Mouse (Mus musculus): Measurements from ENCODE around the gene Tnrc18. TPM values are rescaled to one million over a fixed set of nuclear protein-coding genes. Genes with fewer than 3 reads are reported as not detected.

The Tnrc18 gene
- polyA plus RNA-seq, 1 experiment from 2014 or later: 41.1 TPM

DNA sequence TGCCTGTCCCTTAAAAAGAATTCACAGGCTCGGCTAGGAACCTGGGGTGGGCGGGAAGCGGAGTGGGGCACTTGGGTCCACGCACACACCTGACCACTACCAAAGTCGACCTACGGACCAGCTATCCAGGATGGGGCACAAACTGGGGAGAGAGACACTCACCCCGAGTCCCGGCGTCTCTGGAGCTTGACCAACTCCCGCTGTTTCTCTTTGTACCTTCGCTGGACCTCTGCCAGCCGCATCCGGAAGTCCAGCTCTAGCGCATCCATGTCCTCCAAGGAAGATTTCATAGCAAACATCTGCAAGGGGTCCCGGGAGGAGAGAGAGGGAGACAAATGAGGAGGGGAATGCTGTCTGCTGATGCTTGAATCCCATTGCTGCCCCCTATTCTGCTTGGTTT lies 52.6 kb downstream of the Tnrc18 start:
- Histone ChIP-seq H3K4me2 (replicated peaks; ENCODE audit: low read depth, low read length) (no peak overlapping the region), H3K4me1 (ENCODE audit: control insufficient read depth, insufficient read depth, low read length) (no peaks in the 10 kb centered on the region; the same call in 1 of the 2 replicates), H3K4me3 (ENCODE audit: low read length) (no peak overlapping the region), H3K27ac (ENCODE audit: low read depth, low read length) (no peak overlapping the region), H3K9me3 (ENCODE audit: control insufficient read depth, low read length) (no peaks in the 10 kb centered on the region), H3K9ac (ENCODE audit: low read depth, low read length) (no peak overlapping the region), H3K36me3 (ENCODE audit: control insufficient read depth, insufficient read depth, low read length) (peaks cover 90% of the 10 kb centered on the region), H3K27me3 (ENCODE audit: control insufficient read depth, insufficient read depth, low read length) (no peaks in the 10 kb centered on the region)
- no peak for ATAC-seq (ENCODE audit: low FRiP score, low TSS enrichment)
- 85% methylated on average over 15 of the region's 15 CpGs for WGBS

DNA sequence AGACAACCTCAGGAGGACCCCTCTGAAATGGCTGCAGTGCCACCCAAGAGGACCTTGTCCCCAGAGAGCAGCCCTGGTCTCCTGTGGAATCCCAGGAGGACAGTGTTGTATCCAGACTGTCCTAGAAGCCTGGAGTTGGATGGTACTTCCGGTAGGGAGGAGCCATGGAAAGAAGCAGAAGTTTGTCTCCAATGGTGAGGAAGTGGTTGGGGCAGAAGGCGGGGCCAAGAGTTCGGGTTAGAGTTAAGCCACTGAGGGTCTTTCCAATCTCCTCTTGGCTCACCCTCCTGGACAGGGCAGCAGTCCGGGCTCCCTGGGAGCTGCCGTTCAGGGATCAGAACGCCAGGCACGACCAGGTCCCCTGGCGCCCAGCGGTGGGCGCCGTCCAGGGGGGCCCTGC lies 53.2 kb downstream of the Tnrc18 start:
- ATAC-seq (ENCODE audit: low FRiP score, low TSS enrichment): no peak
- Histone ChIP-seq H3K4me2 (replicated peaks; ENCODE audit: low read depth, low read length) (no peak overlapping the region), H3K9ac (ENCODE audit: low read depth, low read length) (no peak overlapping the region), H3K4me1 (ENCODE audit: control insufficient read depth, insufficient read depth, low read length) (no peaks in the 10 kb centered on the region; the same call in 1 of the 2 replicates), H3K27ac (ENCODE audit: low read depth, low read length) (no peak overlapping the region), H3K27me3 (ENCODE audit: control insufficient read depth, insufficient read depth, low read length) (no peaks in the 10 kb centered on the region), H3K9me3 (ENCODE audit: control insufficient read depth, low read length) (no peaks in the 10 kb centered on the region), H3K4me3 (ENCODE audit: low read length) (no peak overlapping the region), H3K36me3 (ENCODE audit: control insufficient read depth, insufficient read depth, low read length) (peaks cover 90% of the 10 kb centered on the region)
- 58% methylated on average over 11 of the region's 11 CpGs for WGBS

DNA sequence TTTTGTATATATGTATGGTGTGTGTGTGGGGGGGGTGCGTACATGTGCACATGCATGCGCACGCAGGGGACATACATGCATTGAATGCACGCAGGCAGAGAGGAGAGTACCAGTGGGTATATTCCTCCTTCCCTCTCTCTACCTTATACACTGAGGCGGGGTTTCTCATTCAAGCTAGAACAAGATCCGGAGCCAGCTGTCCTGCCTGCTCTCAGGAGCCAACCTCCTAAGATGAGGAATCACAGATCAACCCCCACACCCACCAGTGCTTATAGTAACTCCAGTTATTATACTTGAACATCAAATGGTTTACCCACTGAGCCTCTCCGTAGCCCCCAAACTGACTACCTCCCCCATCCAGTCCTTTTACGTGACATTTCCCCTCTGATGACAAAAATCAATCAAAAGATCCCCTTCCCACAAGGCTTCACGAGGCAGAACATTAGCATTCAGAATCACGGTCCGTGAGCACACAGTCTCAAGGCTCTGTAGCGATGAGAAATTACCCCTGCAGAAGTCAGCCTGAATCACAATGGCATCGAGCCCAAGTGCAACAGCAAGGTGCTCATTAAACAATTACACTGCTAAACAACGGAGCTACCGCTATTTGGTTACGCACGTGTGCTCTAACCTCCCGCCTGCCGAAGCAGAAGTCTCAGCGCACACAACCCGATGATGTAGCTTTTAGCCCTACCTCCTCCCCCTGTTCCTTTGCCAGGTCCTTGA lies 55.2 kb downstream of the Tnrc18 start:
- H3K27ac ChIP-seq (ENCODE audit: low read depth, low read length): no peak overlapping the region
- H3K4me3 ChIP-seq (ENCODE audit: low read length): no peak overlapping the region
- no peak for ATAC-seq (ENCODE audit: low FRiP score, low TSS enrichment)
- 89% methylated on average over 21 of the region's 21 CpGs for WGBS
- no peaks in the 10 kb centered on the region for H3K9me3 ChIP-seq (ENCODE audit: control insufficient read depth, low read length)
- no peaks in the 10 kb centered on the region for H3K4me1 ChIP-seq (ENCODE audit: control insufficient read depth, insufficient read depth, low read length)
- no peak overlapping the region for H3K4me2 ChIP-seq (replicated peaks; ENCODE audit: low read depth, low read length)
- no peak overlapping the region for H3K9ac ChIP-seq (ENCODE audit: low read depth, low read length)
- peaks cover 94% of the 10 kb centered on the region for H3K36me3 ChIP-seq (ENCODE audit: control insufficient read depth, insufficient read depth, low read length)
- no peaks in the 10 kb centered on the region for H3K27me3 ChIP-seq (ENCODE audit: control insufficient read depth, insufficient read depth, low read length)

DNA sequence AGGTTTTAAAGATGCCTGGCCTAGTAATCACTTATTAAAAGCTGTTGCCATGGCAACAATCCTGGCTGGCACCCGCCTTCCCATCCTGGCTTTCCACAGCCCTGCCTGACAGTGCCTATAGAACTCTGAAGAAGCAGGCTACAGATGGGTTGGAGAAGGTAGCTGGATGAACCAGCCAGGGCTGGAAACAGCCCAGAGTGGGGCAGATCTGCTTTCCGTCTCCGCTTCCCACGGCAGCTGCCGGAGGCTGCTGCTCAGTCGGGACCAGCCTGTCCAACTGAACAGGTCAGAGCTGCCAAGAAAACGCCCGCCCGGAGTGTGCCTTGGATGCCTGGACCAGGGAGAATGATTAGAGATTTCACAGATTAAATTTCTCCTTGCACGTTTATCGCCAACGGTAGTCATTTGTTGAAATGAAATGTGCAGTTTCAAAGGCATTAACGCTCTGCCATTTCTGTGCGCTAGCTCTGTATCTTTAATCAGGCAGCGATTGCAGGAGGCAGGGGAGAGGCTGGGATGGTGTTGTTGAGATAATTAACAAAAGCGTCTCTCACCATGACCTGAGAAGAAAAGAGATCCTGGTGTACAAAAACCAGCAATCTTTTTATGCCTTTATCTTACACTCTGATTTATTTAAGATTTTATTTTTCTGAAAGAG lies 56.0 kb downstream of the Tnrc18 start:
- H3K9ac ChIP-seq (ENCODE audit: low read depth, low read length): no peak overlapping the region
- no peak overlapping the region for H3K4me2 ChIP-seq (replicated peaks; ENCODE audit: low read depth, low read length)
- peaks cover 95% of the 10 kb centered on the region for H3K36me3 ChIP-seq (ENCODE audit: control insufficient read depth, insufficient read depth, low read length)
- no peak overlapping the region for H3K27ac ChIP-seq (ENCODE audit: low read depth, low read length)
- H3K4me1 ChIP-seq (ENCODE audit: control insufficient read depth, insufficient read depth, low read length): no peaks in the 10 kb centered on the region
- H3K9me3 ChIP-seq (ENCODE audit: control insufficient read depth, low read length): no peaks in the 10 kb centered on the region
- no peak for ATAC-seq (ENCODE audit: low FRiP score, low TSS enrichment)
- H3K4me3 ChIP-seq (ENCODE audit: low read length): no peak overlapping the region
- 91% methylated on average over 16 of the region's 16 CpGs for WGBS
- H3K27me3 ChIP-seq (ENCODE audit: control insufficient read depth, insufficient read depth, low read length): no peaks in the 10 kb centered on the region

DNA sequence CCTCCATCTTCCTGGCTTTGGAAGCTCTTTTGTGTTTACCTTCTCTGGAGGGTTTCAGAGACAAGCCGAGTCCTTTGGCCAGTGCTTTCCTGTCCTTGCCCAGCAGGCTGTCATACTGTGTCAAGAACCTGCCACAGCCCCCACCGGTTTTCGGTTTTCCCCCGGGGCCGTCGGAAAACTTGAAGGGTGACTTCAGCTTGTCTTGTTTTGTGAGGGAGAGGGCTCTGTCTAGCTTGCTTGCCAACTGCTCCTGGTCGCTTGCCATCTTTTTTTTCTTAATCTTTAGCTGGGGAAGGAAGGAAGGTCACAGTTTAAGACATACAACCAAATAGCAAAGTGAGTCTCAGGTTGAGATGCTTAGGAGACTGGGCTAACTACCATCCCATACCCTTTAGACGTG lies 57.7 kb downstream of the Tnrc18 start:
- ATAC-seq (ENCODE audit: low FRiP score, low TSS enrichment): no peak
- Histone ChIP-seq H3K9ac (ENCODE audit: low read depth, low read length) (no peak overlapping the region), H3K9me3 (ENCODE audit: control insufficient read depth, low read length) (no peaks in the 10 kb centered on the region), H3K27ac (ENCODE audit: low read depth, low read length) (no peak overlapping the region), H3K27me3 (ENCODE audit: control insufficient read depth, insufficient read depth, low read length) (no peaks in the 10 kb centered on the region), H3K4me3 (ENCODE audit: low read length) (no peak overlapping the region), H3K4me1 (ENCODE audit: control insufficient read depth, insufficient read depth, low read length) (no peaks in the 10 kb centered on the region), H3K36me3 (ENCODE audit: control insufficient read depth, insufficient read depth, low read length) (peaks cover 94% of the 10 kb centered on the region), H3K4me2 (replicated peaks; ENCODE audit: low read depth, low read length) (no peak overlapping the region)
- WGBS: 92% methylated on average over 8 of the region's 8 CpGs

DNA sequence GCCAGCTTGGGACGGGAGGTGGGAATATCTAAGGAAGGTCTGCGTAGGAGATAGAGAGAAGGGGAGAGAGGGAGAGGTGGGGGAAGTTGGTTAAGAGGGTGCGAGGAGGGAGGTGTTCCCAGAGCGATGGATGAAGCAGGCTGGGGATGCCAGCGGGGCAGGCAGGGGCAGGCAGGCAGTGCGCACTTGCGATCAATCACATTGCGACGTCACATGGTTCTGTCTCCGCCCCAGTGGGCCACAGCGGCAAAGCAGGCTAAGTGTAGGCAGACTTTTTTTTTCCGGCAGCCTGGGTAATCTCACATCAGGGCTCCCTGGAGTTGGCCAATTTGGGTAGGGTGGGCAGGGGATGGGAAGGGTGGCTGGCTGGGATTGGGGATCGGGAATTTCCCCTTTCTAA lies 65.2 kb downstream of the Tnrc18 start:
- no peak for ATAC-seq (ENCODE audit: low FRiP score, low TSS enrichment)
- Histone ChIP-seq H3K4me2 (replicated peaks; ENCODE audit: low read depth, low read length) (no peak overlapping the region), H3K27me3 (ENCODE audit: control insufficient read depth, insufficient read depth, low read length) (no peaks in the 10 kb centered on the region), H3K27ac (ENCODE audit: low read depth, low read length) (no peak overlapping the region), H3K4me1 (ENCODE audit: control insufficient read depth, insufficient read depth, low read length) (no peaks in the 10 kb centered on the region), H3K9ac (ENCODE audit: low read depth, low read length) (no peak overlapping the region), H3K9me3 (ENCODE audit: control insufficient read depth, low read length) (no peaks in the 10 kb centered on the region), H3K36me3 (ENCODE audit: control insufficient read depth, insufficient read depth, low read length) (peaks cover 71% of the 10 kb centered on the region), H3K4me3 (ENCODE audit: low read length) (no peak overlapping the region)
- 59% methylated on average over 13 of the region's 13 CpGs for WGBS

DNA sequence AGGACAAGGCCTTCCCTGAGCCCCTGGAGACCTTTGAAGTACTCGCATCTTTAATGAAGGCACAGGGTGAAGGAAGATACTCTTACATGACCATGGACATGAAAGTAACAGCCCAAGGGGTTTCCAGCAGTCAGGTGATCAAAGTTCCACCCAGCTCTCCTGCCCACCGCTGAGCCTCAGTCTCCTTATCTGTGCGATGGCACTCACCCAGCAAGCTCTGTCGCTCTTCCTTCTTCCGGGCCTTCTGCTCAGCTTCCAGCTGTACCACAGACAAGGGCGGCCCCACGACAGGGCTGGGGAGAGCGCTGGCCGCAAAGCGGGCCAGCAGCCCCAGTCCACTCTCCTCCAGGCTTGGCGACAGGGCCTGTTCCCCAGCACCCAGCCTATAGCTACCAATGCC lies 67.3 kb downstream of the Tnrc18 start:
- H3K36me3 ChIP-seq (ENCODE audit: control insufficient read depth, insufficient read depth, low read length): peaks cover 59% of the 10 kb centered on the region
- ATAC-seq (ENCODE audit: low FRiP score, low TSS enrichment): no peak

DNA sequence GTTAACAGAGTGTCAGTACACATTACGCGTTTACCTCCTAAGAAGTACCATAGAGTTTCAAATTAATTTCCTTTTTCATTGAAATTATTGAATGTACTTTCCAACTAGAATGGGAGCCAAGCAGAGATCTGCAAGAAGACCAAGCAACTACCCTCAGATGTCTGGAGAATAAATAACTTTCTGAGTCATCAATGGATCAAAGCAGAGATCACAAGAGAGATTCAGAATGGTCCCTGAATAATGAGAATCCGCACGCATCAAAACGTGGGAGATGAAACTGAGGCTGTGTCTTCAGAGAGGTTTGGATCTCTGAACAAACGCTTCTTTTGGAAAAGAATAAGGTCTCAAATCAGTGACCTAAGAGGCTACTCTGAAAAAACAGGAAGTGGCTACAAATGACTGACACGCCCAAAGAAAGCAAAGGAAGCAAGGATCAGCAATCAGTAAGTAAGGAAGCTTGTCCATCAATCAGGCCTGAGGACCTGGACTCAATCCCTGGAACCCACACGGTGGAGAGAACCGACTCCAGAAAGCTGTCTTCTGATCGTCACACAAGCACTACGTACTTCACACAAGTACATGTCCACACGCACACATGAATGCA lies 70.3 kb downstream of the Tnrc18 start:
- H3K4me1 ChIP-seq (ENCODE audit: control insufficient read depth, insufficient read depth, low read length): no peaks in the 10 kb centered on the region
- H3K4me3 ChIP-seq (ENCODE audit: low read length): no peak overlapping the region
- H3K4me2 ChIP-seq (replicated peaks; ENCODE audit: low read depth, low read length): no peak overlapping the region
- ATAC-seq (ENCODE audit: low FRiP score, low TSS enrichment): no peak
- 75% methylated on average over 12 of the region's 12 CpGs for WGBS
- no peak overlapping the region for H3K9ac ChIP-seq (ENCODE audit: low read depth, low read length)
- H3K27ac ChIP-seq (ENCODE audit: low read depth, low read length): no peak overlapping the region
- peaks cover 72% of the 10 kb centered on the region for H3K36me3 ChIP-seq (ENCODE audit: control insufficient read depth, insufficient read depth, low read length)
- H3K27me3 ChIP-seq (ENCODE audit: control insufficient read depth, insufficient read depth, low read length): no peaks in the 10 kb centered on the region
- H3K9me3 ChIP-seq (ENCODE audit: control insufficient read depth, low read length): no peaks in the 10 kb centered on the region

More for the DNA sequence above, 67.3 kb downstream of the Tnrc18 start:
- WGBS: 88% methylated on average over 11 of the region's 11 CpGs
- Histone ChIP-seq H3K9ac (ENCODE audit: low read depth, low read length) (no peak overlapping the region), H3K27ac (ENCODE audit: low read depth, low read length) (no peak overlapping the region), H3K4me3 (ENCODE audit: low read length) (no peak overlapping the region), H3K4me2 (replicated peaks; ENCODE audit: low read depth, low read length) (no peak overlapping the region), H3K4me1 (ENCODE audit: control insufficient read depth, insufficient read depth, low read length) (no peaks in the 10 kb centered on the region), H3K9me3 (ENCODE audit: control insufficient read depth, low read length) (no peaks in the 10 kb centered on the region), H3K27me3 (ENCODE audit: control insufficient read depth, insufficient read depth, low read length) (no peaks in the 10 kb centered on the region)

DNA sequence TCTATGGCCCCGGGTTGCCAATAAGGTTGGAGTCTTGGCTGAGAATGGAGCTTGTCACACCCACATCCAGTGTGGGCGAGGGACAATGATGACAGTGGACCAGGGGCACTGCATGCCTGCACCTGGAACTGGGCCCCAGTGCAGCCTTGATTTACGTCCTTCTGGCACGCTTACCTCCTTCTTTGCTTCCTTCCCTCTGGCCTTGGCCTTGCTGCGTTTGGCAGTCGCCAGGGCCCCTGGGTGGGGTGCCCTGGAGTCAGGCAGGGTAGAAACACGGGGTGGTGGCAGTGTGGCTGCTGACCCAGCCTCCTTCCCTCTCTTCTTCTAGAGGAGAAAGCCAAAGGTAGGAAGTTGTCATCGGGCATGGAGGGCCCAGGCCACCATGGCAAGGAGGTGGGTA lies 77.5 kb downstream of the Tnrc18 start:
- H3K4me1 ChIP-seq (ENCODE audit: control insufficient read depth, insufficient read depth, low read length): no peaks in the 10 kb centered on the region
- H3K27me3 ChIP-seq (ENCODE audit: control insufficient read depth, insufficient read depth, low read length): no peaks in the 10 kb centered on the region
- H3K27ac ChIP-seq (ENCODE audit: low read depth, low read length): no peak overlapping the region
- H3K4me2 ChIP-seq (replicated peaks; ENCODE audit: low read depth, low read length): no peak overlapping the region
- no peak overlapping the region for H3K9ac ChIP-seq (ENCODE audit: low read depth, low read length)
- H3K36me3 ChIP-seq (ENCODE audit: control insufficient read depth, insufficient read depth, low read length): peaks cover 92% of the 10 kb centered on the region
- H3K9me3 ChIP-seq (ENCODE audit: control insufficient read depth, low read length): no peaks in the 10 kb centered on the region
- no peak for ATAC-seq (ENCODE audit: low FRiP score, low TSS enrichment)
- 68% methylated on average over 8 of the region's 8 CpGs for WGBS
- H3K4me3 ChIP-seq (ENCODE audit: low read length): no peak overlapping the region

Data from kidney, embryonic 14.5 days (tissue).